Mouse (Mus musculus): ENCODE results near the gene Lypd1. TPM values are rescaled to one million over a fixed set of nuclear protein-coding genes. Genes with fewer than 3 reads are reported as not detected.

Lypd1 gene
- polyA plus RNA-seq, 1 experiment: 1.5 TPM

GRCm38 (mm10) chr1:125821101-125821500, 91.8 kb downstream of the Lypd1 start:
- Histone ChIP-seq H3K4me1 (ENCODE audit: control insufficient read depth, insufficient read depth, low read length) (no peaks in the 10 kb centered on the region), H3K27ac (ENCODE audit: insufficient read depth, low read length) (no peak overlapping the region), H3K4me3 (ENCODE audit: insufficient read depth, low read length) (no peak overlapping the region)
- no peak for TF ChIP-seq POLR2A (IDR thresholded peaks at IDR 0.05; ENCODE audit: low read depth, low read length)
- TF ChIP-seq CTCF (IDR thresholded peaks at IDR 0.05; ENCODE audit: borderline replicate concordance, insufficient read depth, low read length): no peak

Other genes starting within 250 kb of the Lypd1 start
- 1.2 and 3.9 TPM in 2 replicates for gene Gpr39, start 236.1 kb downstream of the Lypd1 start, polyA plus RNA-seq (2011; ENCODE audit: insufficient read length, low read depth, missing spikeins)

Measured in embryonic fibroblast, embryonic 13.5 days (primary cell).